Mouse (Mus musculus) embryonic fibroblast, embryonic 13.5 days (primary cell): Measurements from ENCODE around the gene Alyref.

ENCODE experiments used
- CTCF ChIP-seq: IDR thresholded peaks from 2 replicates; pipeline ENCODE4 v1.5.1; 2011; ENCODE audit warnings: mild to moderate bottlenecking, control low read depth, low read length, moderate library complexity, borderline replicate concordance; ENCODE audit not compliant: insufficient read depth
- POLR2A ChIP-seq: IDR thresholded peaks from 2 replicates; pipeline ENCODE4 v1.6.1; 2011; ENCODE audit warnings: low read depth, mild to moderate bottlenecking, control low read depth, low read length, moderate library complexity

DNA sequence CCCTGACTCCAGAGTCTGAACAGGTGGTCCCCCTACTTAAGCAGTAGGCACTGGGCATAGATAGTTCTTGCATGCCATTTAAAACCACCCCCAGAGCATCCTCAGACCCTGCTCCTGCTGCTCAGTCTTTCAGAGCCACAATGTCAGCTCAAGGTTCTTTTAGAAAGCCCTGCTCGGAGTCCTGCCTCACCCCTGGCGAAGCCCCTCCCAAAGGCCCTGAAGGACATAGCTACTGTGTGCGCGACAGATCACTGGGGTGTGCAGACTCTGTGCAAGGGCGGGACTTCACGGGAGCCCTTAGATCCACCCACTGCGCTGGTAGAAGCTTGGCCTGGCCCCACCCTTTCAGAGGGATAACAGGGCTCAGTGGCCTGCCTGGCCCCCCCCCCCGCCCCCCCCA is 11.1 kb upstream of the Alyref start:
- TF ChIP-seq CTCF, result no peak
- TF ChIP-seq POLR2A, result no peak
